Mouse (Mus musculus): ENCODE data around the gene Tex261. TPM values are rescaled to one million over a fixed set of nuclear protein-coding genes. Genes with fewer than 3 reads are reported as not detected.

Tex261 gene
- total RNA-seq, 2 experiments from 2014 or later: 50.3 to 59.0 TPM

GRCm38 (mm10) chr6:83762880-83763431 lies 12.7 kb downstream of the Tex261 start:
- DNase-seq (ENCODE audit: extremely low spot score in 1 of 2, low spot score in 1 of 2): no peak

GRCm38 (mm10) chr6:83762344-83762743 lies 13.3 kb downstream of the Tex261 start, which contains the start of gene Ankrd53:
Ankrd53 (plus strand) TSS chr6:83762644.
- DNase-seq (ENCODE audit: extremely low spot score in 1 of 2, low spot score in 1 of 2): no peak

GRCm38 (mm10) chr6:83756051-83756450 lies 19.6 kb downstream of the Tex261 start:
- DNase-seq (ENCODE audit: extremely low spot score in 1 of 2, low spot score in 1 of 2): no peak

GRCm38 (mm10) chr6:83750171-83750684 lies 25.4 kb downstream of the Tex261 start:
- DNase-seq (ENCODE audit: extremely low spot score in 1 of 2, low spot score in 1 of 2): peak; percentile 41 to 81

GRCm38 (mm10) chr6:83749286-83749685 lies 26.3 kb downstream of the Tex261 start:
- no peak for DNase-seq (ENCODE audit: extremely low spot score in 1 of 2, low spot score in 1 of 2)

GRCm38 (mm10) chr6:83745466-83745865 lies 30.1 kb downstream of the Tex261 start:
- no peak for DNase-seq (ENCODE audit: extremely low spot score in 1 of 2, low spot score in 1 of 2)

- DNase-seq (ENCODE audit: extremely low spot score in 1 of 2, low spot score in 1 of 2): no peak
These were observed 31.1 kb downstream of the Tex261 start for GRCm38 (mm10) chr6:83744557-83744956.

- DNase-seq (ENCODE audit: extremely low spot score in 1 of 2, low spot score in 1 of 2): no peak
These were observed 31.5 kb downstream of the Tex261 start for GRCm38 (mm10) chr6:83744126-83744525.

GRCm38 (mm10) chr6:83743212-83743611 lies 32.4 kb downstream of the Tex261 start:
- DNase-seq (ENCODE audit: extremely low spot score in 1 of 2, low spot score in 1 of 2): no peak

- no peak for DNase-seq (ENCODE audit: extremely low spot score in 1 of 2, low spot score in 1 of 2)
These were observed 32.9 kb downstream of the Tex261 start, which contains the start of gene Atp6v1b1 for GRCm38 (mm10) chr6:83742761-83743160. Atp6v1b1 (plus strand) TSS chr6:83742990.

GRCm38 (mm10) chr6:83738596-83738995 lies 37.0 kb downstream of the Tex261 start:
- no peak for DNase-seq (ENCODE audit: extremely low spot score in 1 of 2, low spot score in 1 of 2)

GRCm38 (mm10) chr6:83737311-83737710 lies 38.3 kb downstream of the Tex261 start:
- DNase-seq (ENCODE audit: extremely low spot score in 1 of 2, low spot score in 1 of 2): no peak

- DNase-seq (ENCODE audit: extremely low spot score in 1 of 2, low spot score in 1 of 2): peak; percentile 34 to 67
These were observed 44.5 kb downstream of the Tex261 start for GRCm38 (mm10) chr6:83731128-83731527.

- no peak for DNase-seq (ENCODE audit: extremely low spot score in 1 of 2, low spot score in 1 of 2)
These were observed 46.2 kb downstream of the Tex261 start for GRCm38 (mm10) chr6:83729350-83729970.

GRCm38 (mm10) chr6:83728488-83728887 lies 47.1 kb downstream of the Tex261 start:
- DNase-seq (ENCODE audit: extremely low spot score in 1 of 2, low spot score in 1 of 2): peak in 1 of 2 experiments; percentile 31

- no peak for DNase-seq (ENCODE audit: extremely low spot score in 1 of 2, low spot score in 1 of 2)
These were observed 48.4 kb downstream of the Tex261 start for GRCm38 (mm10) chr6:83727178-83727577.

GRCm38 (mm10) chr6:83722526-83722925 lies 53.1 kb downstream of the Tex261 start:
- DNase-seq (ENCODE audit: extremely low spot score in 1 of 2, low spot score in 1 of 2): no peak

Other genes starting within 250 kb of the Tex261 start
- gene Actg2, start 239.5 kb downstream of the Tex261 start, total RNA-seq (2021): not detected
- 10 to 100 TPM; 34.3 to 35.6 TPM for gene Stambp, start 203.1 kb downstream of the Tex261 start, total RNA-seq (2021)
- not detected for gene Clec4f, start 119.6 kb downstream of the Tex261 start, total RNA-seq (2021)
- gene Cd207, start 98.0 kb downstream of the Tex261 start, total RNA-seq (2021): not detected
- gene Vax2, start 64.5 kb downstream of the Tex261 start, total RNA-seq (2021): not detected
- gene Atp6v1b1, start 32.8 kb downstream of the Tex261 start, total RNA-seq (2021): under 1 TPM in 1 of 2 experiments, not detected in 1; 0.30 TPM
- gene Ankrd53, start 13.2 kb downstream of the Tex261 start, total RNA-seq (2021): not detected
- gene Nagk, start 19.2 kb upstream of the Tex261 start, total RNA-seq (2021): 10 to 100 TPM; 45.1 to 45.9 TPM
- 10 to 100 TPM; 41.1 to 45.5 TPM for gene Paip2b, start 55.9 kb upstream of the Tex261 start, total RNA-seq (2021)
- 100 to 1,000 TPM; 123 to 138 TPM for gene Zfp638, start 91.3 kb upstream of the Tex261 start, total RNA-seq (2021)
- 1 to 10 TPM; 1.1 to 3.5 TPM for gene Dysf, start 232.8 kb upstream of the Tex261 start, total RNA-seq (2021)

All from layer of hippocampus, postnatal 25 days (tissue).